Mouse (Mus musculus) midbrain, postnatal 0 days (tissue): ENCODE results near the gene Nxf1. TPM values are rescaled to one million over a fixed set of nuclear protein-coding genes. Genes with fewer than 3 reads are reported as not detected.

ENCODE experiments used
- ATAC-seq: fragments of 200-750 bp; cut with Nextera tagmentation; 2 replicates; pipeline ENCODE4 v1.8.0; 2017; ENCODE audit warnings: moderate number of reproducible peaks, mild to moderate bottlenecking, moderate TSS enrichment, moderate library complexity; ENCODE audit not compliant: low FRiP score
- DNase-seq: peaks from one replicate; pipeline ENCODE4 v3.0.0-alpha.2; 2015; ENCODE audit warnings: low spot score
- H3K27ac ChIP-seq: fragments of 300-500 bp; sonication (generic); 2 replicates; pipeline ENCODE4 v1.5.1; 2014; ENCODE audit warnings: low read depth, mild to moderate bottlenecking, low read length, mixed read lengths
- H3K27me3 ChIP-seq: fragments of 300-500 bp; sonication (generic); 2 replicates; pipeline ENCODE4 v1.6.1; 2014; ENCODE audit warnings: low read length, control low read depth, mixed read lengths; ENCODE audit not compliant: insufficient read depth
- H3K36me3 ChIP-seq: fragments of 300-500 bp; sonication (generic); 2 replicates; pipeline ENCODE4 v1.6.1; 2014; ENCODE audit warnings: low read length, control low read depth, mixed read lengths; ENCODE audit not compliant: insufficient read depth
- H3K4me1 ChIP-seq: fragments of 300-500 bp; sonication (generic); 2 replicates; pipeline ENCODE4 v1.6.1; 2014; ENCODE audit warnings: mild to moderate bottlenecking, control low read depth, antibody characterized with exemption, low read length, mixed read lengths; ENCODE audit not compliant: insufficient read depth
- H3K4me2 ChIP-seq: fragments of 300-500 bp; sonication (generic); 2 replicates; pipeline ENCODE4 v1.6.1; 2014; ENCODE audit warnings: low read depth, mild to moderate bottlenecking, low read length, mixed read lengths; ENCODE audit not compliant: poor library complexity, severe bottlenecking
- H3K4me3 ChIP-seq: fragments of 300-500 bp; sonication (generic); 2 replicates; pipeline ENCODE4 v1.5.1; 2014; ENCODE audit warnings: low read depth, mild to moderate bottlenecking, low read length, moderate library complexity
- H3K9ac ChIP-seq: fragments of 300-500 bp; sonication (generic); replicated peaks from 2 replicates; pipeline ENCODE4 v1.6.1; 2014; ENCODE audit warnings: mild to moderate bottlenecking, low read length, moderate library complexity, mixed read lengths; ENCODE audit not compliant: poor library complexity, severe bottlenecking
- H3K9me3 ChIP-seq: fragments of 300-500 bp; sonication (generic); 2 replicates; pipeline ENCODE4 v1.6.1; 2016; ENCODE audit warnings: low read length, control low read depth
- CTCF ChIP-seq: IDR thresholded peaks from 2 replicates; pipeline ENCODE4 v1.5.1; 2016; ENCODE audit warnings: antibody characterized with exemption, mild to moderate bottlenecking
- WGBS: fragments of 180-500 bp; shearing (Covaris S2); extraction: QIAGEN DNeasy Blood & Tissue Kit; methylation state at CpG from one replicate; pipeline ENCODE4 v1.1.7; 2014; 5-methylcytosine and 5-hydroxymethylcytosine counted together
- polyA plus RNA-seq: library from polyadenylated mRNA; unstranded; fragments of >200 nt; fragmentation: Nextera tagmentation; extraction: Ambion mirVana; gene quantifications from 2 replicates; pipeline ENCODE4 v1.2.1, GENCODE M21; 2015
- total RNA-seq: library from RNA; depleted of rRNA; stranded (reverse); fragments of >200 nt; gene quantifications from 2 replicates; pipeline ENCODE4 v1.2.3, GENCODE M21; 2014

The Nxf1 gene
- total and polyA plus RNA-seq, 2 experiments from 2014 or later, result 67.4 to 92.8 TPM

GRCm38 (mm10) chr19:8774951-8775421 is 18.1 kb downstream of the Nxf1 start:
- 4% methylated on average over 20 of the region's 20 CpGs for WGBS
- H3K4me1 ChIP-seq, result no peaks in the 10 kb centered on the region
- peak overlapping the region; percentile 79 for H3K9ac ChIP-seq
- H3K4me3 ChIP-seq, result peak overlapping the region; percentile 56
- no peaks in the 10 kb centered on the region; the same call in 1 of the 2 replicates for H3K36me3 ChIP-seq
- peak overlapping the region; percentile 97 for H3K4me2 ChIP-seq
- DNase-seq, result no peak
- ATAC-seq, result peak; percentile 21
- peak overlapping the region; percentile 96 for H3K27ac ChIP-seq
- TF ChIP-seq CTCF, result 0 out of 2 replicates have a peak, but pooled peaks have one; percentile 2
- no peaks in the 10 kb centered on the region for H3K9me3 ChIP-seq
- no peaks in the 10 kb centered on the region for H3K27me3 ChIP-seq

- peak; percentile 66 for TF ChIP-seq CTCF
- H3K4me2 ChIP-seq, result peak within 1 kb of the TSS; percentile 66
- 1% methylated on average over 31 of the region's 32 CpGs for whole genome bisulfite sequencing
- H3K9ac ChIP-seq, result peak within 1 kb of the TSS; percentile 65
- H3K36me3 ChIP-seq, result peaks cover 18% of the 10 kb centered on the region
- ATAC-seq (peak; percentile 99), DNase-seq (peak; percentile 97)
- H3K27me3 ChIP-seq, result no peaks in the 10 kb centered on the region
- H3K4me3 ChIP-seq, result peak within 1 kb of the TSS; percentile 70
- no peaks in the 10 kb centered on the region for H3K4me1 ChIP-seq
- peak within 1 kb of the TSS; percentile 77 for H3K27ac ChIP-seq
- H3K9me3 ChIP-seq, result no peaks in the 10 kb centered on the region
Measured at GRCm38 (mm10) chr19:8786008-8786781, 29.3 kb downstream of the Nxf1 start, which contains the start of gene Taf6l. Taf6l (minus strand) TSS chr19:8786417.

- DNase-seq (peak; percentile 51), ATAC-seq (no peak)
- no peak for TF ChIP-seq CTCF
- Histone ChIP-seq H3K27me3 (no peaks in the 10 kb centered on the region), H3K9ac (no peak overlapping the region), H3K27ac (no peak overlapping the region; the same call in 1 of the 2 replicates), H3K36me3 (peaks cover 6% of the 10 kb centered on the region), H3K4me1 (no peaks in the 10 kb centered on the region), H3K9me3 (no peaks in the 10 kb centered on the region), H3K4me2 (no peak overlapping the region), H3K4me3 (no peak overlapping the region)
- WGBS, result 13% methylated on average over 3 of the region's 3 CpGs
Measured at GRCm38 (mm10) chr19:8788521-8788920, 31.6 kb downstream of the Nxf1 start.

GRCm38 (mm10) chr19:8789171-8789570 is 32.3 kb downstream of the Nxf1 start:
- Histone ChIP-seq H3K27ac (no peak overlapping the region; the same call in 1 of the 2 replicates), H3K9ac (no peak overlapping the region), H3K4me2 (no peak overlapping the region), H3K4me1 (no peaks in the 10 kb centered on the region), H3K4me3 (no peak overlapping the region), H3K36me3 (peaks cover 12% of the 10 kb centered on the region), H3K9me3 (no peaks in the 10 kb centered on the region), H3K27me3 (no peaks in the 10 kb centered on the region)
- 15% methylated on average over 1 of the region's 1 CpGs for WGBS
- ATAC-seq (no peak), DNase-seq (no peak)
- no peak for TF ChIP-seq CTCF

GRCm38 (mm10) chr19:8790171-8790570 is 33.3 kb downstream of the Nxf1 start:
- Histone ChIP-seq H3K27me3 (no peaks in the 10 kb centered on the region), H3K4me2 (no peak overlapping the region), H3K27ac (no peak overlapping the region), H3K4me1 (no peaks in the 10 kb centered on the region), H3K9me3 (no peaks in the 10 kb centered on the region), H3K4me3 (no peak overlapping the region), H3K36me3 (peaks cover 18% of the 10 kb centered on the region), H3K9ac (no peak overlapping the region)
- 83% methylated on average over 7 of the region's 7 CpGs for WGBS
- TF ChIP-seq CTCF, result no peak
- DNase-seq (no peak), ATAC-seq (no peak)

- no peak for TF ChIP-seq CTCF
- H3K4me2 ChIP-seq, result peak within 1 kb of the TSS; percentile 52
- DNase-seq (peak; percentile 96), ATAC-seq (peak; percentile 55)
- peak within 1 kb of the TSS; percentile 67 for H3K9ac ChIP-seq
- H3K4me1 ChIP-seq, result peaks cover 5% of the 10 kb centered on the region; the same call in 1 of the 2 replicates
- 1% methylated on average over 25 of the region's 25 CpGs for WGBS
- H3K36me3 ChIP-seq, result peaks cover 13% of the 10 kb centered on the region
- peak within 1 kb of the TSS; percentile 56 for H3K4me3 ChIP-seq
- H3K27ac ChIP-seq, result peak within 1 kb of the TSS; percentile 70
- no peaks in the 10 kb centered on the region for H3K27me3 ChIP-seq
- H3K9me3 ChIP-seq, result no peaks in the 10 kb centered on the region
Measured at GRCm38 (mm10) chr19:8798264-8798946, 41.5 kb downstream of the Nxf1 start, which contains the start of gene Polr2g. Polr2g (minus strand) TSS chr19:8798577.
